ENCODE assay signal across 8 mouse cellular contexts in genomic region chr7:81570752-81571107, GRCm38 (mm10). TPM values are rescaled to one million over a fixed set of nuclear protein-coding genes. Genes with fewer than 3 reads are reported as not detected.
DNase-seq lines count a peak whose midpoint lies in the region; ATAC-seq and TF ChIP-seq lines count a peak whose summit lies in the region.

No protein-coding gene starts in this region.

- no peaks in the 10 kb centered on the region for H3K27me3 ChIP-seq in heart, embryonic 14.5 days (ENCODE audit: control insufficient read depth, insufficient read depth, low read length)
- H3K27me3 ChIP-seq in Patski, result peaks cover 1% of the 10 kb centered on the region
- H3K27me3 ChIP-seq in hindbrain, embryonic 13.5 days, result no peaks in the 10 kb centered on the region
- no peaks in the 10 kb centered on the region for H3K27me3 ChIP-seq in midbrain, embryonic 11.5 days (ENCODE audit: control insufficient read depth, insufficient read depth, low read length)

- peak; percentile 46 for TF ChIP-seq CTCF in Patski (IDR thresholded peaks at IDR 0.05)

- H3K9me3 ChIP-seq in heart, embryonic 14.5 days (ENCODE audit: control insufficient read depth, low read length), result no peaks in the 10 kb centered on the region
- no peaks in the 10 kb centered on the region for H3K9me3 ChIP-seq in hindbrain, embryonic 13.5 days
- no peaks in the 10 kb centered on the region for H3K9me3 ChIP-seq in midbrain, embryonic 11.5 days (ENCODE audit: control insufficient read depth, low read length)

- POLR2A ChIA-PET in Patski (lab: Charles Lee), result interaction anchor here (1.0 kb wide), 1 partner anchor 192 kb away, joined by 4 read pairs; the partner anchor contains the start of gene Ramac

- peak; percentile 24 for ATAC-seq in heart, embryonic 14.5 days (ENCODE audit: insufficient number of reproducible peaks, insufficient read depth, low FRiP score, low read depth)
- peak; percentile 25 for ATAC-seq in Patski
- no peak for ATAC-seq in hindbrain, embryonic 13.5 days (ENCODE audit: low FRiP score)
- no peak for ATAC-seq in midbrain, embryonic 11.5 days (ENCODE audit: low FRiP score)

- H3K36me3 ChIP-seq in heart, embryonic 14.5 days (ENCODE audit: control insufficient read depth, insufficient read depth, low read length), result peaks cover 11% of the 10 kb centered on the region
- peaks cover 9% of the 10 kb centered on the region for H3K36me3 ChIP-seq in hindbrain, embryonic 13.5 days
- no peaks in the 10 kb centered on the region for H3K36me3 ChIP-seq in midbrain, embryonic 11.5 days (ENCODE audit: control insufficient read depth, insufficient read depth, low read length)

- under 1% methylated on average over 5 of the region's 5 CpGs for WGBS in heart, embryonic 14.5 days
- WGBS in hindbrain, embryonic 13.5 days, result under 1% methylated on average over 5 of the region's 5 CpGs
- WGBS in midbrain, embryonic 11.5 days, result 3% methylated on average over 5 of the region's 5 CpGs

- H3K4me1 ChIP-seq in heart, embryonic 14.5 days (ENCODE audit: control insufficient read depth in 2 of 2, insufficient read depth in 2 of 2, low read length in 2 of 2), result peaks cover 12 to 36% of the 10 kb centered on the region in 2 experiments
- peaks cover 25% of the 10 kb centered on the region for H3K4me1 ChIP-seq in hindbrain, embryonic 13.5 days (replicated peaks)
- H3K4me1 ChIP-seq in midbrain, embryonic 11.5 days (ENCODE audit: control insufficient read depth, insufficient read depth, low read length), result peaks cover 7% of the 10 kb centered on the region; the same call in 1 of the 2 replicates

- peak overlapping the region; percentile 93 to 98 for H3K4me3 ChIP-seq in heart, embryonic 14.5 days (ENCODE audit: control insufficient read depth in 1 of 2, insufficient read depth in 1 of 2, low read depth in 1 of 2, low read length in 2 of 2)
- H3K4me3 ChIP-seq in hindbrain, embryonic 13.5 days, result peak overlapping the region; percentile 88
- peak overlapping the region; percentile 77 for H3K4me3 ChIP-seq in midbrain, embryonic 11.5 days (ENCODE audit: low read depth, low read length)

- CTCF ChIA-PET in Patski (lab: Charles Lee), result interaction anchor here (0.9 kb wide), 2 partner anchors 36 to 102 kb away, joined by 3 read pairs; no protein-coding TSS in a partner anchor

- H3K9ac ChIP-seq in heart, embryonic 14.5 days (ENCODE audit: low read length), result peak overlapping the region; percentile 5; the same call in 1 of the 2 replicates
- H3K9ac ChIP-seq in hindbrain, embryonic 13.5 days, result no peak overlapping the region
- no peak overlapping the region for H3K9ac ChIP-seq in midbrain, embryonic 11.5 days (ENCODE audit: low read length)

- in situ Hi-C loops in Patski (cut with MboI; ENCODE audit: low pct_unique_long_range_greater_than_20kb), result no loop called here

- H3K27ac ChIP-seq in heart, embryonic 14.5 days (replicated peaks in 1 of 2; ENCODE audit: control insufficient read depth in 1 of 2, insufficient read depth in 1 of 2, low read depth in 2 of 2, low read length in 2 of 2), result peak overlapping the region; percentile 88 to 97
- H3K27ac ChIP-seq in hindbrain, embryonic 13.5 days, result no peak overlapping the region
- no peak overlapping the region for H3K27ac ChIP-seq in midbrain, embryonic 11.5 days (ENCODE audit: low read depth, low read length)

- H3K4me2 ChIP-seq in heart, embryonic 14.5 days (ENCODE audit: low read length), result peak overlapping the region; percentile 83
- H3K4me2 ChIP-seq in hindbrain, embryonic 13.5 days, result peak overlapping the region; percentile 66
- H3K4me2 ChIP-seq in midbrain, embryonic 11.5 days, result peak overlapping the region; percentile 72

- DNase-seq in heart, adult 18-20 months, result no peak
- no peak for DNase-seq in Patski (ENCODE audit: low read depth, low spot score)
- DNase-seq in midbrain, embryonic 11.5 days (ENCODE audit: low spot score, missing footprints), result no peak
- no peak for DNase-seq in right cerebral cortex, adult 2 months (ENCODE audit: low spot score in 2 of 2)
- DNase-seq in spleen, postnatal 4 days (ENCODE audit: low spot score in 2 of 2), result no peak
- DNase-seq in cerebellum, adult 11-12 months, result no peak

RNA-seq across cellular contexts. Expression of gene Whamm, which starts 0.3 kb away (rescaled TPM):
- polyA plus RNA-seq in heart, embryonic 14.5 days (2014; fragmentation: Nextera tagmentation; extraction: Ambion mirVana), result 7.7 and 9.5 TPM in 2 replicates
- total RNA-seq in heart, adult 18-20 months (2021), result 1 to 10 TPM; 7.3 to 9.1 TPM
- polyA plus RNA-seq in Patski (2021), result 16.2 TPM
- 6.2 TPM in 2 replicates for polyA plus RNA-seq in hindbrain, embryonic 13.5 days (2015; fragmentation: Nextera tagmentation; extraction: Ambion mirVana)
- polyA plus RNA-seq in midbrain, embryonic 11.5 days (2014; fragmentation: Nextera tagmentation; extraction: Ambion mirVana), result 4.2 and 5.7 TPM in 2 replicates

RNA-seq across cellular contexts. Expression of gene Fsd2, which starts 4.0 kb away (rescaled TPM):
- polyA plus RNA-seq in heart, embryonic 14.5 days (2014; fragmentation: Nextera tagmentation; extraction: Ambion mirVana), result 60.6 and 68.0 TPM in 2 replicates
- total RNA-seq in heart, adult 18-20 months (2021), result 100 to 1,000 TPM; 322 to 355 TPM
- polyA plus RNA-seq in Patski (2021), result not detected
- polyA plus RNA-seq in hindbrain, embryonic 13.5 days (2015; fragmentation: Nextera tagmentation; extraction: Ambion mirVana), result 0.09 and 0.25 TPM in 2 replicates
- 0.08 and 0.22 TPM in 2 replicates for polyA plus RNA-seq in midbrain, embryonic 11.5 days (2014; fragmentation: Nextera tagmentation; extraction: Ambion mirVana)

Comparison
In these comparisons a context has a peak if more than half of its experiments do, and no peak if none do; other contexts are left out.
1. ATAC-seq: peak in heart, embryonic 14.5 days (single experiment) and Patski (single experiment); none in hindbrain, embryonic 13.5 days (single experiment) and midbrain, embryonic 11.5 days (single experiment).
2. H3K27ac ChIP-seq: peak in heart, embryonic 14.5 days (2 of 2); none in hindbrain, embryonic 13.5 days (single experiment) and midbrain, embryonic 11.5 days (single experiment).
3. RNA of gene Fsd2, which starts 4.0 kb away (polyA plus RNA-seq): 60.6 to 68.0 TPM in heart, embryonic 14.5 days; 0.09 to 0.25 TPM in hindbrain, embryonic 13.5 days, 0.08 to 0.22 TPM in midbrain, embryonic 11.5 days and not detected in Patski (single experiment); every median in the first group is over 10 times any median in the second.
4. Peak in every context shown above with its lines, with median percentiles within 50 percentile points of each other: H3K4me2 ChIP-seq and H3K4me3 ChIP-seq.